Mouse (Mus musculus): Measurements from ENCODE around the gene Gsk3a. TPM values are rescaled to one million over a fixed set of nuclear protein-coding genes. Genes with fewer than 3 reads are reported as not detected.

The Gsk3a gene
- polyA plus RNA-seq (2014; fragmentation: Nextera tagmentation; extraction: Ambion mirVana) = 13.2 and 13.6 TPM in 2 replicates

GRCm38 (mm10) chr7:25237249-25238014, at the start of gene Gsk3a:
Gene Gsk3a (minus strand): TSS chr7:25237851.
- Histone ChIP-seq H3K4me1 (replicated peaks; ENCODE audit: control insufficient read depth, insufficient read depth, low read length) (peaks cover 18% of the 10 kb centered on the region), H3K9me3 (ENCODE audit: control insufficient read depth, low read length) (no peaks in the 10 kb centered on the region), H3K27me3 (replicated peaks; ENCODE audit: control insufficient read depth, insufficient read depth, low read length) (no peaks in the 10 kb centered on the region), H3K27ac (ENCODE audit: low read depth) (peak within 1 kb of the TSS; percentile 70), H3K9ac (ENCODE audit: low read length) (peak within 1 kb of the TSS; percentile 96), H3K4me3 (ENCODE audit: low read depth, low read length) (peak within 1 kb of the TSS; percentile 72), H3K36me3 (ENCODE audit: control insufficient read depth, insufficient read depth, low read length) (peaks cover 37% of the 10 kb centered on the region), H3K4me2 (ENCODE audit: low read length) (peak within 1 kb of the TSS; percentile 88)
- ATAC-seq (replicated peaks; ENCODE audit: low FRiP score, low TSS enrichment, low read depth) = peak; percentile 86
- peak; percentile 70 for DNase-seq (ENCODE audit: low spot score)
- WGBS = under 1% methylated on average over 60 of the region's 76 CpGs

GRCm38 (mm10) chr7:25286989-25287388, 49.3 kb upstream of the Gsk3a start:
- WGBS = 85% methylated on average over 8 of the region's 8 CpGs
- ATAC-seq (replicated peaks; ENCODE audit: low FRiP score, low TSS enrichment, low read depth) = no peak
- Histone ChIP-seq H3K27ac (ENCODE audit: low read depth) (no peak overlapping the region), H3K27me3 (replicated peaks; ENCODE audit: control insufficient read depth, insufficient read depth, low read length) (no peaks in the 10 kb centered on the region), H3K4me2 (ENCODE audit: low read length) (no peak overlapping the region), H3K9ac (ENCODE audit: low read length) (no peak overlapping the region), H3K36me3 (ENCODE audit: control insufficient read depth, insufficient read depth, low read length) (peaks cover 77% of the 10 kb centered on the region), H3K4me1 (replicated peaks; ENCODE audit: control insufficient read depth, insufficient read depth, low read length) (peaks cover 19% of the 10 kb centered on the region), H3K4me3 (ENCODE audit: low read depth, low read length) (no peak overlapping the region), H3K9me3 (ENCODE audit: control insufficient read depth, low read length) (no peaks in the 10 kb centered on the region)
- no peak for DNase-seq (ENCODE audit: low spot score)

GRCm38 (mm10) chr7:25285511-25286238, 48.0 kb upstream of the Gsk3a start:
- Histone ChIP-seq H3K4me3 (ENCODE audit: low read depth, low read length) (no peak overlapping the region), H3K9me3 (ENCODE audit: control insufficient read depth, low read length) (no peaks in the 10 kb centered on the region), H3K27ac (ENCODE audit: low read depth) (no peak overlapping the region), H3K27me3 (replicated peaks; ENCODE audit: control insufficient read depth, insufficient read depth, low read length) (no peaks in the 10 kb centered on the region), H3K36me3 (ENCODE audit: control insufficient read depth, insufficient read depth, low read length) (peaks cover 64% of the 10 kb centered on the region), H3K4me2 (ENCODE audit: low read length) (no peak overlapping the region), H3K9ac (ENCODE audit: low read length) (no peak overlapping the region), H3K4me1 (replicated peaks; ENCODE audit: control insufficient read depth, insufficient read depth, low read length) (peaks cover 29% of the 10 kb centered on the region)
- WGBS = 92% methylated on average over 20 of the region's 20 CpGs
- ATAC-seq (replicated peaks; ENCODE audit: low FRiP score, low TSS enrichment, low read depth) = no peak
- DNase-seq (ENCODE audit: low spot score) = no peak

- Histone ChIP-seq H3K4me3 (ENCODE audit: low read depth, low read length) (no peak overlapping the region), H3K4me2 (ENCODE audit: low read length) (peak overlapping the region; percentile 60), H3K9me3 (ENCODE audit: control insufficient read depth, low read length) (no peaks in the 10 kb centered on the region), H3K27ac (ENCODE audit: low read depth) (no peak overlapping the region), H3K4me1 (replicated peaks; ENCODE audit: control insufficient read depth, insufficient read depth, low read length) (peaks cover 37% of the 10 kb centered on the region), H3K9ac (ENCODE audit: low read length) (peak overlapping the region; percentile 73; the same call in 1 of the 2 replicates), H3K27me3 (replicated peaks; ENCODE audit: control insufficient read depth, insufficient read depth, low read length) (no peaks in the 10 kb centered on the region), H3K36me3 (ENCODE audit: control insufficient read depth, insufficient read depth, low read length) (peaks cover 55% of the 10 kb centered on the region)
- WGBS = 69% methylated on average over 5 of the region's 5 CpGs
- DNase-seq (ENCODE audit: low spot score) = no peak
- ATAC-seq (replicated peaks; ENCODE audit: low FRiP score, low TSS enrichment, low read depth) = no peak
These were observed 47.1 kb upstream of the Gsk3a start for GRCm38 (mm10) chr7:25284766-25285165.

- Histone ChIP-seq H3K27ac (ENCODE audit: low read depth) (peak overlapping the region; percentile 95; the same call in 1 of the 2 replicates), H3K27me3 (replicated peaks; ENCODE audit: control insufficient read depth, insufficient read depth, low read length) (no peaks in the 10 kb centered on the region), H3K4me3 (ENCODE audit: low read depth, low read length) (peak overlapping the region; percentile 50), H3K4me2 (ENCODE audit: low read length) (peak overlapping the region; percentile 60), H3K9ac (ENCODE audit: low read length) (peak overlapping the region; percentile 73), H3K36me3 (ENCODE audit: control insufficient read depth, insufficient read depth, low read length) (peaks cover 49% of the 10 kb centered on the region), H3K4me1 (replicated peaks; ENCODE audit: control insufficient read depth, insufficient read depth, low read length) (peaks cover 37% of the 10 kb centered on the region), H3K9me3 (ENCODE audit: control insufficient read depth, low read length) (no peaks in the 10 kb centered on the region)
- 55% methylated on average over 2 of the region's 2 CpGs for WGBS
- DNase-seq (ENCODE audit: low spot score) = no peak
- ATAC-seq (replicated peaks; ENCODE audit: low FRiP score, low TSS enrichment, low read depth) = no peak
These were observed 46.5 kb upstream of the Gsk3a start for GRCm38 (mm10) chr7:25284171-25284570.

GRCm38 (mm10) chr7:25283637-25284036, 46.0 kb upstream of the Gsk3a start:
- no peaks in the 10 kb centered on the region for H3K27me3 ChIP-seq (replicated peaks; ENCODE audit: control insufficient read depth, insufficient read depth, low read length)
- peak overlapping the region; percentile 73 for H3K9ac ChIP-seq (ENCODE audit: low read length)
- 13% methylated on average over 5 of the region's 5 CpGs for WGBS
- peaks cover 37% of the 10 kb centered on the region for H3K4me1 ChIP-seq (replicated peaks; ENCODE audit: control insufficient read depth, insufficient read depth, low read length)
- H3K9me3 ChIP-seq (ENCODE audit: control insufficient read depth, low read length) = no peaks in the 10 kb centered on the region
- H3K4me3 ChIP-seq (ENCODE audit: low read depth, low read length) = peak overlapping the region; percentile 50
- no peak for DNase-seq (ENCODE audit: low spot score)
- H3K27ac ChIP-seq (ENCODE audit: low read depth) = peak overlapping the region; percentile 95
- peak overlapping the region; percentile 60 for H3K4me2 ChIP-seq (ENCODE audit: low read length)
- ATAC-seq (replicated peaks; ENCODE audit: low FRiP score, low TSS enrichment, low read depth) = no peak
- H3K36me3 ChIP-seq (ENCODE audit: control insufficient read depth, insufficient read depth, low read length) = peaks cover 43% of the 10 kb centered on the region

- peak; percentile 82 for DNase-seq (ENCODE audit: low spot score)
- no peaks in the 10 kb centered on the region for H3K9me3 ChIP-seq (ENCODE audit: control insufficient read depth, low read length)
- peak overlapping the region; percentile 73 for H3K9ac ChIP-seq (ENCODE audit: low read length)
- 0% methylated on average over 34 of the region's 36 CpGs for WGBS
- H3K36me3 ChIP-seq (ENCODE audit: control insufficient read depth, insufficient read depth, low read length) = peaks cover 35% of the 10 kb centered on the region
- ATAC-seq (replicated peaks; ENCODE audit: low FRiP score, low TSS enrichment, low read depth) = 0 out of 2 replicates have a peak, but pooled peaks have one; percentile 2
- H3K27ac ChIP-seq (ENCODE audit: low read depth) = peak overlapping the region; percentile 95
- peak overlapping the region; percentile 50 for H3K4me3 ChIP-seq (ENCODE audit: low read depth, low read length)
- no peaks in the 10 kb centered on the region for H3K27me3 ChIP-seq (replicated peaks; ENCODE audit: control insufficient read depth, insufficient read depth, low read length)
- peaks cover 40% of the 10 kb centered on the region for H3K4me1 ChIP-seq (replicated peaks; ENCODE audit: control insufficient read depth, insufficient read depth, low read length)
- peak overlapping the region; percentile 60 for H3K4me2 ChIP-seq (ENCODE audit: low read length)
These were observed 45.1 kb upstream of the Gsk3a start for GRCm38 (mm10) chr7:25282731-25283211.

- H3K4me1 ChIP-seq (replicated peaks; ENCODE audit: control insufficient read depth, insufficient read depth, low read length) = peaks cover 45% of the 10 kb centered on the region
- H3K4me2 ChIP-seq (ENCODE audit: low read length) = peak overlapping the region; percentile 60
- H3K27ac ChIP-seq (ENCODE audit: low read depth) = peak overlapping the region; percentile 95
- H3K9me3 ChIP-seq (ENCODE audit: control insufficient read depth, low read length) = no peaks in the 10 kb centered on the region
- H3K4me3 ChIP-seq (ENCODE audit: low read depth, low read length) = peak overlapping the region; percentile 50
- peaks cover 27% of the 10 kb centered on the region for H3K36me3 ChIP-seq (ENCODE audit: control insufficient read depth, insufficient read depth, low read length)
- DNase-seq (ENCODE audit: low spot score) (peak; percentile 95), ATAC-seq (replicated peaks; ENCODE audit: low FRiP score, low TSS enrichment, low read depth) (peak; percentile 69)
- peak overlapping the region; percentile 73 for H3K9ac ChIP-seq (ENCODE audit: low read length)
- no peaks in the 10 kb centered on the region for H3K27me3 ChIP-seq (replicated peaks; ENCODE audit: control insufficient read depth, insufficient read depth, low read length)
- 1% methylated on average over 59 of the region's 108 CpGs for WGBS
These were observed 44.3 kb upstream of the Gsk3a start for GRCm38 (mm10) chr7:25281734-25282601.
